Mouse (Mus musculus): ENCODE data around the gene Wnt9a.

GRCm38 (mm10) chr11:59300185-59300584, 6.5 kb upstream of the Wnt9a start:
- TF ChIP-seq TAL1 (IDR thresholded peaks at IDR 0.05; ENCODE audit: low read length) (no peak), GATA1 (IDR thresholded peaks at IDR 0.05; ENCODE audit: low read length) (no peak)

Data from erythroblast, embryonic 14.5 days (primary cell).